Mouse (Mus musculus) cerebellum, adult 8-10 months (tissue): ENCODE measurements around the gene Cdk5r2.
A peak's percentile ranks its signal among the peaks of the same experiment; 100 is the strongest.
"Not testable (repeated sequence)": the region's sequence is repeated elsewhere in the genome, so short reads cannot be mapped to it uniquely, and the experiment has no call there.

ENCODE experiments used
- DNase-seq: peaks from one replicate; pipeline ENCODE4 v3.0.0; 2022

Cdk5r2 gene

DNA sequence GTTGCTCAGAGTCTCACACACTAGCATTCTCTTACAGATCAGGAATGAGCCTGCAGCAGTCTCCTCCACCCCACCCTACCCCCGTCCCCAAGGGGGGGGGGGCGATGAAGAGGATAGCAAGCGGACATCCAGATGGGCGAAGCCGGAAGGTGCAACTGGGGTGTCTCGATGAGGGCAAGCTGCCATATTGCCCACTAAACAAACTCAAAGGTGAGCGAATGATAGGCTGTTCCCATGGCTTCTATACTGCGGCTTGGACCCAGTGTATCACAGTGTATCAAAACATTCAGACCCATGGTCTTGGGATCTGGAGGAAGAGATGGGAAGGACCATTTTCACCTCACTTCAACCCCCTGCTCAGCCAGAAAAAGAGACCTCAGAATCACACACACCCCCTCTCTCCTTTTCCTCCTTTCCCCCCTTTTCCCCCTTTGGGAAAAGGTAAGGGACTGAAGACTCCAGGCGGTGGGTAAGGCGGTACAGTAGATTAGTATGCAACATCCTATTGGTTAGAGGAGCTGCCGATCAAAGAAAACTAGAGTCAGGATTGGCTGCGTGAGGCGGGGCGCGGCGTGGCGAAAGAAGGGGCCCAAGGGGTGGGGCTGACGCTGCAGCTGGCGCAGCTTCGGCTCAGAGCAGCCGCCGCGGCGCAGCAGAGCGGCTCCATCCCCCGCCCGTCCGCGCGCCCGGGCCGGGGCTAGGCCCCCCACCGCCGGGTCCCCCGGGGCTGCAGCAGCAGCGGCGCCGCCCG, at the start of gene Cdk5r2:
TSS of gene Cdk5r2 (plus strand) at position 629 of the 751 bp plus-strand sequence.
- peak; percentile 98 for DNase-seq

DNA sequence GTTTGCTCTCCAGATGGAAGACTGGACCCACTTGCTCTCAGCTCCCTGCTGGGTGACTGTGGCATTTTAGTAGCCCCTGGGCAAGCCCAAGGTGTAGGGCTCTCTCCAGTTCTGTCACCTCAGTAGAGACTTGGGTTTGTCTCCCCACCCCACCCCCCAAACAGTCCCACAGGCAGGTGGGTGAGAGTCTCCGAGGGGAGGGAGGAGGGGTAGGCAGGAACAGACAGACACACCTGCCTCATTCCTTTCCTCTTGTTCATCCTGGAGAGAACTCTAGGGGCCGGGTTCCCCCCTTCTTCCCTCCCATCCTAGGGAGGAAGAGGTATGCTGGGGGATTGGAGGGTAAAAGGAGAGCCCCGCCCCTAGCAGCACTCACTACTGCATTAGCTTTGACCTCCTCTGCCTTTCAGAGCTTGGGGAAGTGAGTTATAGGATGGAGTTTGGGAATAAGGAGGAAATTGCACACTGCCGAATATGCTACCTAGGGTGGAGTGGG, 49.3 kb upstream of the Cdk5r2 start:
- no peak for DNase-seq

GRCm38 (mm10) chr1:74805843-74806242, 48.9 kb upstream of the Cdk5r2 start:
- DNase-seq = no peak

- no peak for DNase-seq
Measured at GRCm38 (mm10) chr1:74806360-74807311, 48.1 kb upstream of the Cdk5r2 start.

- no peak for DNase-seq
Measured at GRCm38 (mm10) chr1:74807551-74808071, 47.1 kb upstream of the Cdk5r2 start.

- peak; percentile 73 for DNase-seq
Measured at GRCm38 (mm10) chr1:74808078-74808477, 46.7 kb upstream of the Cdk5r2 start.

- DNase-seq = no peak
Measured at GRCm38 (mm10) chr1:74809007-74809406, 45.7 kb upstream of the Cdk5r2 start.

DNA sequence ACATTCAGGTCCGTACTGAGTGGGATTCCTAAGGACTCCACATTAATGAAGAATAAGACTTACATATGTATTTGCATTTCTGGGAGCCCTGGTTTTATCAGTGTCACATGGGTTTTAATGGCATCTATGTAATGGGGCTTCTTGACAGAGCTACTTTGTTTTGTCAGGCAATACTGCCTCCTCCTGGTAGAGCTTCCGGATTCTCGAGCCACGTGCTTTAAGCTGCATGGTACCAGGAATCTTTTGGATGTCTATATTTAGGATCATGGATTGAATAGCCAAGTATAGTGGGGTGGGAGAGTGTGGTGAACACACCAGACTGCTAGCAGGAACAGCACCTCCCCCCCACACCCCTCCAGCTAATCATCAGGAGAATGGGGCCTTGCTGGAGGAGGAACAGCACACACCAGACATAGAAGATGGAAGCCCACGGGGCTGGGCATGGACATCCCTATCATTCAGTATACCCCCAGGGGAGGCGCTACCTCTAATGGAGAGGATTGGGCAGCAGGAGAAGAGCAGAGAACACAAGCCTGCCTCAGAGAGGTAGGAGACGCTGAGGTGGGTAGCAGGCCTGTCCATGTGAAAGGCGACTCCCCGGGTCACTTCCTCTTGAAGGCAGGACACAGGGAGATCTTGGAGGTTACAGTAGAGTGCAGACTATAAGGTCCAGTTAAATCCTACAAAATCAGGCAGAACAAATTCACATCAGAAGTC, 39.6 kb upstream of the Cdk5r2 start:
- no peak for DNase-seq

GRCm38 (mm10) chr1:74815965-74816364, 38.8 kb upstream of the Cdk5r2 start:
- DNase-seq = not testable (repeated sequence)

DNA sequence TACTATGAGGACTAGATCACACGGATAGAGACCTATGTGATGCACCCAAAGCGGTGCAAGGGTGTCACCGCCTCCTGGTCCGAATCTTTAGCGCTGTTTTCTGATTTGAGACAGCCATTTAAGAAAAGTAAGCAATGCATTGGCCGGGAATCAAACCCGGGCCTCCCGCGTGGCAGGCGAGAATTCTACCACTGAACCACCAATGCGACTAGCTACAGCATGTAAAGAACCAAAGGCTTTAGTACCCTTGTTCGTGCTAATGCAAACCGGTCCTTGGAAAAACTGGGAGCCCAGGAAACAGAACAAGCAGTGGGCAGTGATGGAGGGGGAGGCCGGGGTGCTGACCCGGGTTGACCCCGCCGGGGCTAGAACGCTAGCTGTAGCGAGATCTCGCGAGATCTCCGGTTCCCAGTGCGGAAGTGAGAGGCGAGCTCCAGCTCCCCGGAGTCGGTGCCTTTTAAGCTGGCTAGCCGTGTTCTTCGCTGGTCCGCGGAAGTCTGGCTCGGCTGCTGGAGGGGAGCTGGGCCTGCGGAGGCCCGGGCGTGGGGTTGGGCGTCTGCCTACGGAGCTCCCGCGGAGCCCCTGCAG, 38.0 kb upstream of the Cdk5r2 start:
- peak; percentile 88 for DNase-seq

DNA sequence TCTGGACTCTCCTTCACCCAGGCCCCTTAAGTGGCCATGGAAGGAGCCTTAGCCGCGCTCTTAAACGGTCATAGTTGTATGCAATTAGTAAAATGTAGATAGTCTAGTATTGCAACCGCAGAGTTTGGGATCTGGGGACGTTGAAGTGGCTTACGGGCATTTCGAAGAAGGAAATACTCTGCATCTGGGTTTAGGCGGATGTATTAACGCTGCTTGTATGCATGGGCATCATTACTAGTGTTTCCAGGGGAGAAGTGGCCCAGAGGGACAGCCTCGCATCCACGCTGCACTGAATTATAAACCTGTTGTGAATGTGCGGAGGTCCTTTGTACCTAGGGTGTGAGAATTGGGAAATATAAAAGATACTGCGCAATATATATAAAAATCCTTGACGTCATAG, 37.5 kb upstream of the Cdk5r2 start:
- DNase-seq = no peak

GRCm38 (mm10) chr1:74818509-74818908, 36.2 kb upstream of the Cdk5r2 start:
- no peak for DNase-seq

DNA sequence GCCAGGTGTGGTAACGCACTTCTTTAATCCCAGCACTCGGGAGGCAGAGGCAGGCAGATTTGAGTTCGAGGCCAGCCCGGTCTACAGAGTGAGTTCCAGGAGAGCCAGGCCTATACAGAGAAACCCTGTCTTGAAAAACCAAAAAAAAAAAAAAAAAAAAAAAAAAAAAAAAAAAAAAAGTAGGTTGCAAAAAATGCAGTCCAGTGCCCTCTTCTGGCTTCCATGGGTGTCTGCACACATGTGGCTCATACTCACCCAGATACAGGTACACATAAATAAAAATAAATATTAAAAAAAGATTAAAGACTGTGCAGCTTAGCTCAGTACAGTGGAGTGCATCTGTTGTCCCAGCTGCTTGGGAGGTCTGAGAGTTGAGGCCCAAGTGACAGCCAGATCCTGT, 31.1 kb upstream of the Cdk5r2 start:
- DNase-seq = not testable (repeated sequence)

GRCm38 (mm10) chr1:74824518-74825302, 30.0 kb upstream of the Cdk5r2 start:
- DNase-seq = no peak

GRCm38 (mm10) chr1:74830061-74830460, 24.7 kb upstream of the Cdk5r2 start:
- no peak for DNase-seq

GRCm38 (mm10) chr1:74833255-74833654, 21.5 kb upstream of the Cdk5r2 start:
- no peak for DNase-seq

- DNase-seq = no peak
Measured at GRCm38 (mm10) chr1:74843090-74843489, 11.6 kb upstream of the Cdk5r2 start.

DNA sequence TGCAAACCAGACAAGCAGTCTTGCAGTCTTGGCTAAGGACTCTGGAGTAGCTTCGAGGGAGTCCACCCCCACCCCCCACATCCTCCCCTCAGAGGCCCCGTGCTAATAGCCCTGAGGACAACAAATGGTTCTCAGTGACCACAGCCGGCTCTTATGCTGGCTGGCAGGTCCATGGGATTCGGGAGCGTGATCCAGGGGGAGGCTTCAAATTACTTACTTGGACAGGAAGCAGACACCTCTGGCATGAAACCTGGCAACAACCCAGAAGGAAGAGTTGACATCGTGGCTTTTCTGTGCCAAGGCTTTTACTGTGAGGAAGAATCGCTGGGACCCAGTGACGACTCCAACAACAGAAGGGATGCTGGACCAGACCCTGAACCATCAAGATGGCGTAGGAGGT, 8.4 kb upstream of the Cdk5r2 start:
- DNase-seq = no peak

DNA sequence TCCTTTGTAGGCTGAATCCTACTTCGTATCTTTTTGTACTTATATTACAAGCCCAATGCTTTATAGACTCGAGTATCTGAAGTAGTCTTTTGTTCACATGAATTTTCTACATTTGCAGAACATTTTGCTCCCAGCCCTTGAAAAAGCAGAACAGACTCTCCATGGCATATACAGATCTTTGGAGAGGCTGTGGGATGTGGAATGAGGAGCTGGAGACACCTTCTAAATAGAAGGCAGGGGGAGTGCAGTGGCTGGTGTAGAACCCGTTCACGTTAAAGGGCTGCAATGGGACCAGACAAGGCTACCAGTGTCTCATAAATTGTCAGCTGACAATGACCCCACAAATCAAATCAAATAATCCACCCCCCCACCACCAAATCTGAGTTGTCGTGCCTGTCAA, 5.8 kb upstream of the Cdk5r2 start:
- DNase-seq = no peak

DNA sequence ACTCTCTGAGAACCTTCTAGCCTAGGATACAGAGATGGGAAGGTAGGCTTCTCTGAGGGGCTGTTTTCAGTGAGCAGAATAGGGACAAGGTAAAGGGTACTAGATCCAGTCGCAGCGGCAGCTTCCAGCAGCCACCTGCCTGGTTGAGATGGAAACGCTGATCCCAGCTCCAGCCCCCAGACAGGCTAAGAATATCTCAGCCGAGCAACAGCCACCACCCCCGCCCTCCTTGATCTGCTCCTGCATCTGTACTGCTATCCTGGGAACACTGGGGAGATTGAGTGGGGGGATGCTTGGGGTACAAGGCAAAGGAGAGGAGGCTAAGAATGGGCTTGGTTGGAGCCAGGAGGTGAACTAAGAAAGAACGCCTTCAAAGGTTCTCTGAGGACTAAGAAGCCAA, 4.5 kb upstream of the Cdk5r2 start:
- DNase-seq = no peak

DNA sequence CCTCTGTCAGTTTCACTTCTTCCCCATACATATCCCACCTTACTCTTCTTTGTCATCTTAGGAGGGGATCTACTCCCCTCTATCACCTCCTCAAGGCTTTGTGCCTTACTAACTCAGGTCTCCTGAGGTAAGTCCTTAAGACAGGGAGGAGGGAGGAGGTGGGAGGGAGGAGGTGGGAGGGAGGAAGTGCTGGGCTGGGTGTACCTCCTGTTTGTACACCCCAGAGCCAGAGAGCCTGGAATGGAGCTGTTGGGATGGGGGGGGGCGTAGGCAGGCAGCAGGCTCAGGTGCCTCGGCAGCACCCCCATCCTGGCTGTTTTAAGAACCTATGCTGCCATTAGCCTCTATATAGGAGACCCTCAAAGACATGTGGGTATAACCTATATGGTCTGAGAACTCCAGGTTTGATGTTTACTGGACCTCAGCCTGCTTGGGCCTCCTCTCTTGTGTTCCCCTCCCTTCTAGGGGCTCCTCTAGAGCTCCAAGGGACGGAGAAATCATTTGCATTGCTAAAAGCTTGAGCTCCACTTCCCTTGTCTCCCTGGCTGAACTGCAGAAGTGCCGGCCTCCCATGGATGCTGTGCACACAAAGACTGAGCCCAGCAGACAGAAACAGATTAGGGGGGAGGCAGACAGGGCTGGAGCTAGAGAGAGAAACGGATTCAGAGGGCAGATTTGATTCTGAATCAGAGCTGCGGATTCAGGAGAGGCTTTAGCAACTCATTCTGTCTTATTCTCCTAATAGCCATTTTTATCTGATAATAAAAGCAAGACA, 3.5 kb upstream of the Cdk5r2 start:
- no peak for DNase-seq
